Comparison of ENCODE assay signal across 13 mouse cellular contexts in the genomic region with DNA sequence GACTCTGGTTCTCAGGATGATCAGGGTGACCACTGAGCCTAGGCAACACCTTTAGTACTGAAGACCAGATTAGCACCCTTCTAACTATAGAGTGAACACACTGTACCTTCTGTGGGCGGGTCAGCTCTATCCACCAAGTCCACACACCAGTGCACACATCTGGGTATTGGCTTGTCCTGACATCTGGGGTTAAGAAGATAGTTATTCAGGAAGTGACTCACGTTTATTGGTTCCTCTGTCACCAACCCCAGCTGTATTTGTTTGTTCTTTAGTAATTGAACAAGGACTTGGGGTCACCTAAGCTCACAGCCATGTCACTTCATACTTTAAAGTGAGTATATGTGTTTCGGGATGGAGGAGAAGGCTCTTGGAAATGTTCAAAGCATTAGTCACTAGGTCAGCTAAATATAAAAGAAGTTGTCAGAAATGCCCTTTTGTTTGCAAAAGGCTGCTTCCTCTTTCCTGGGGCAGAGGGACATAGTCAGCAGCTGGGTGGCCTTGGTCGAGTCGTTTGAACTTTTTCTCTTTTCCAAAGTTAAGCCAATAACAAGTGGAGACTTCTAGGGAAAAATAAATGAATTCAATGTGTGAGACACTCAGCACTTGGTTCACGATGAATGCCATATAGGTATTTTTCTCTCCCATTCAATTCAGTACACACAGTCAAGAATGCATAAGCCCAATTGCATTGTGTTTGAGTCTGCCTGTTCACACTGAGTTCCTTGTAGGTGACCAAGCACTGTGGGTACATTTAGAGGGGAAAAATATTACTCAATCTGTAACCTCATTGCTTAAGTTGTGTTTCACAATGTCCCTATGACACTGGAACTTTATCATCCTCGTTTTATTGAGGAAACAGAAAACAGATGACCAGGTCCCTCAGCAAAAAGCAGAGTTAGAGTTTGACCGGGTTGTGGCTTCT. TPM values are rescaled to one million over a fixed set of nuclear protein-coding genes. Genes with fewer than 3 reads are reported as not detected.
DNase-seq lines count a peak whose midpoint lies in the region; ATAC-seq lines count a peak whose summit lies in the region.
"Had no signal": no experiment of that assay in that cellular context is flagged by ENCODE, and none has a peak within 500 bp of the region (broad histone marks: within the 10 kb centered on the region; RNA-seq: fewer than 3 reads in every experiment).

No protein-coding gene starts in this region.

- 0 out of 2 replicates have a peak, but pooled peaks cover 4% of the 10 kb centered on the region for H3K4me1 ChIP-seq in liver, embryonic 15.5 days (replicated peaks)
- H3K4me1 ChIP-seq: kidney, embryonic 15.5 days; limb, embryonic 10.5 days had no signal

- no peaks in the 10 kb centered on the region for H3K27me3 ChIP-seq in liver, embryonic 15.5 days
- H3K27me3 ChIP-seq: heart, embryonic 15.5 days; kidney, embryonic 15.5 days had no signal

- peak; percentile 49; the same call in 1 of the 2 replicates for ATAC-seq in liver, embryonic 15.5 days (ENCODE audit: insufficient read depth)
- ATAC-seq in frontal cortex, adult (ENCODE audit: low TSS enrichment): no peak
- ATAC-seq: activated CD4-positive, CD25-positive, alpha-beta regulatory T cell, adult 4 months; forebrain, postnatal 0 days had no signal

- H3K9me3 ChIP-seq in liver, embryonic 15.5 days (replicated peaks): no peaks in the 10 kb centered on the region
- H3K9me3 ChIP-seq: heart, embryonic 15.5 days; kidney, embryonic 15.5 days; limb, embryonic 10.5 days had no signal

- no peak overlapping the region for H3K9ac ChIP-seq in liver, embryonic 15.5 days
- H3K9ac ChIP-seq: forebrain, postnatal 0 days; heart, embryonic 15.5 days; kidney, embryonic 15.5 days had no signal

- WGBS in liver, embryonic 15.5 days (ENCODE audit: insufficient replicate concordance): 19% methylated on average over 8 of the region's 8 CpGs

- H3K36me3 ChIP-seq in liver, embryonic 15.5 days (replicated peaks): no peaks in the 10 kb centered on the region
- H3K36me3 ChIP-seq: heart, embryonic 15.5 days; kidney, embryonic 15.5 days; limb, embryonic 10.5 days had no signal

- peak; percentile 22 to 87 for DNase-seq in adrenal gland, adult (ENCODE audit: inconsistent age in 2 of 2, low spot score in 1 of 2)
- DNase-seq in adrenal gland, postnatal 36 days: no peak
- DNase-seq in spleen, postnatal 36 days (ENCODE audit: low spot score in 2 of 2): peak; percentile 64 to 72
- DNase-seq in spleen, postnatal 14 days (ENCODE audit: low spot score in 2 of 2): no peak
- DNase-seq in urinary bladder, adult 18-20 months (ENCODE audit: low spot score in 2 of 2): no peak
- no peak for DNase-seq in urinary bladder, postnatal 10 days (ENCODE audit: low spot score)
- DNase-seq: forebrain, postnatal 0 days had no signal

- peak overlapping the region; percentile 53 for H3K27ac ChIP-seq in liver, embryonic 15.5 days (replicated peaks)
- H3K27ac ChIP-seq: heart, embryonic 15.5 days; kidney, embryonic 15.5 days; limb, embryonic 10.5 days had no signal

- H3K4me3 ChIP-seq in liver, embryonic 15.5 days (replicated peaks): no peak overlapping the region
- H3K4me3 ChIP-seq: heart, embryonic 15.5 days; kidney, embryonic 15.5 days; limb, embryonic 10.5 days had no signal

- H3K4me2 ChIP-seq in liver, embryonic 15.5 days: no peak overlapping the region
- H3K4me2 ChIP-seq: heart, embryonic 15.5 days; kidney, embryonic 15.5 days had no signal

RNA-seq across cellular contexts. Expression of a gene that starts 17.4 kb away (rescaled TPM):
- total RNA-seq in adrenal gland, postnatal 36 days (2021): not detected
- not detected in 2 replicates for polyA plus RNA-seq in liver, embryonic 15.5 days (2015; fragmentation: Nextera tagmentation; extraction: Ambion mirVana)
- polyA plus RNA-seq: heart, embryonic 15.5 days; kidney, embryonic 15.5 days; limb, embryonic 10.5 days had no signal

RNA-seq across cellular contexts. Expression of a gene that starts 31.3 kb away (rescaled TPM):
- 10 to 100 TPM in 1 of 2 experiments, 1 to 10 TPM in 1; 7.5 to 11.6 TPM for total RNA-seq in adrenal gland, postnatal 36 days (2021)
- polyA plus RNA-seq in liver, embryonic 15.5 days (2015; fragmentation: Nextera tagmentation; extraction: Ambion mirVana): 4.6 and 5.2 TPM in 2 replicates

RNA-seq across cellular contexts. Expression of a gene that starts 38.9 kb away (rescaled TPM):
- total RNA-seq in adrenal gland, postnatal 36 days (2021): not detected
- 1.2 and 1.6 TPM in 2 replicates for polyA plus RNA-seq in liver, embryonic 15.5 days (2015; fragmentation: Nextera tagmentation; extraction: Ambion mirVana)
- total RNA-seq: forebrain, postnatal 0 days had no signal
- polyA plus RNA-seq: forebrain, postnatal 0 days; kidney, embryonic 15.5 days; limb, embryonic 10.5 days had no signal

RNA-seq across cellular contexts. Expression of a gene that starts 55.3 kb away (rescaled TPM):
- total RNA-seq in adrenal gland, postnatal 36 days (2021): not detected
- not detected in 2 replicates for polyA plus RNA-seq in liver, embryonic 15.5 days (2015; fragmentation: Nextera tagmentation; extraction: Ambion mirVana)
- total RNA-seq: forebrain, postnatal 0 days had no signal
- polyA plus RNA-seq: activated CD4-positive, CD25-positive, alpha-beta regulatory T cell, adult 4 months; forebrain, postnatal 0 days; heart, embryonic 15.5 days; kidney, embryonic 15.5 days; limb, embryonic 10.5 days had no signal

Comparison
In these comparisons a context has a peak if more than half of its experiments do, and no peak if none do; other contexts are left out.
1. DNase-seq: peak in adrenal gland, adult (2 of 2) and spleen, postnatal 36 days (2 of 2); none in adrenal gland, postnatal 36 days (0 of 2), spleen, postnatal 14 days (0 of 2), urinary bladder, adult 18-20 months (0 of 2) and urinary bladder, postnatal 10 days (single experiment).